Mouse (Mus musculus) ES-CJ7 (cell line): ENCODE measurements at regions not wholly inside any gene's neighbourhood (a gene's known extent, or its start where the extent isn't known, plus 50 kb on each side); places are given as distances from the start of the nearest gene placed in this dataset.

Source experiments
- DNase-seq: peaks from one replicate; pipeline ENCODE4 v3.0.0; 2011; ENCODE audit warnings: low read depth, low spot score

- no peak for DNase-seq
Observed at GRCm38 (mm10) chr13:111939534-111940115, 130.8 kb upstream of the Map3k1 start.

- no peak for DNase-seq
Observed at GRCm38 (mm10) chr13:111940275-111940674, 131.5 kb upstream of the Map3k1 start.

- DNase-seq: no peak
Observed at GRCm38 (mm10) chr13:111940796-111941513, 132.2 kb upstream of the Map3k1 start.

- DNase-seq: no peak
Observed at GRCm38 (mm10) chr13:111941946-111942345, 133.2 kb upstream of the Map3k1 start.

DNA sequence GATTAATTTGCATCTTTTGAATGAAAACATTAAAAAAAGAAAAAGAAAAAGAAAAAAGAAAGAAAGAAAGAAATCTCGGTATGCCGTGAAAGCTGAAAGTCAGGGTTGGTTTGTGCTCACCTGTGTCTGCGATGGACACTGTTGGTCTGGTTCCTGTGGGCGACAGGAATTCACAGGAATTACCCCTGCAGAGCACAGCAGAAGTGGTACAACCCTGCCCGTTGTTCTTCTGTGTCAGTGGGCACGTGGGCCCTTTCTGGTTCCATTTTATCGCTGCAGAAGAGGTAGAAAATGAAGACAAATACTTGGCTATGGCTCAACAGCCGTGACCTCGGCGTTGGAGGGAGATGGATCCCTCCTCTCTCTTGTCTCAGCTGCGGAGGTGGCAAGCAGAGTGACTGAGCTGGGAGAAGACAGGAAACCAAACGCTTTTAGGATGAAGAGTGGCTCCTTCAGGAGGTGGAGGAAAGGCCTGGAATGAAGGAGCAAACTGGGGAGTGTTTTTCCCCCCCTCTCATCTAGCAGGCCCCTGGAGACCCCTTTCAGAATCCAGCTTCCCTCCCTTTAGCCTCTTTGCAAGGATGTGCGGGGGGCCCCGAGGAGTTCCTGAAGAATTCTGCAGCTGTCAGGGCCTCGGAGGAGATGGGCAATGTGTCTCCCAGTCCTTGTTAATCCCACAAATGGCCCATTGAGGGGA lies 134.7 kb upstream of the Map3k1 start:
- DNase-seq: no peak

DNA sequence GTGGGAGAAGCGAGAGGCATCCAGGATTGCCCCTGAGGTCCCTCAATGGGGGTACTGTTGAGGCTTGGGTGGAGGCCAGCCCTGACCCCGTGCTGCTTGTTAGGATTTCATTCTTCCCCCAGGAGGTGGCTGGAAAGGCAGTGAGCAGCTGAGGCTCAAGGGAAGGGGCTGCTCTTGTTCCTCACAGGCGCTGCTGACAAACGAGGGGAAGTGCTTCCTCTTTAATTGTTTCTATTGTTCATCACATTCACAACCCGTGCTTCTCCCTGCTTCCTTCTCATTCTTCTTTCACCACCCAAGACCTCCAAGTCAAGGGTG lies 135.3 kb upstream of the Map3k1 start:
- DNase-seq: peak; percentile 51

- DNase-seq: no peak
Observed at GRCm38 (mm10) chr13:111946271-111946670, 137.5 kb upstream of the Map3k1 start.

- DNase-seq: no peak
Observed at GRCm38 (mm10) chr13:111946811-111947210, 138.0 kb upstream of the Map3k1 start.

GRCm38 (mm10) chr13:111948395-111948794 lies 139.6 kb upstream of the Map3k1 start:
- no peak for DNase-seq

GRCm38 (mm10) chr13:111950042-111950441 lies 141.2 kb upstream of the Map3k1 start:
- peak; percentile 19 for DNase-seq

DNA sequence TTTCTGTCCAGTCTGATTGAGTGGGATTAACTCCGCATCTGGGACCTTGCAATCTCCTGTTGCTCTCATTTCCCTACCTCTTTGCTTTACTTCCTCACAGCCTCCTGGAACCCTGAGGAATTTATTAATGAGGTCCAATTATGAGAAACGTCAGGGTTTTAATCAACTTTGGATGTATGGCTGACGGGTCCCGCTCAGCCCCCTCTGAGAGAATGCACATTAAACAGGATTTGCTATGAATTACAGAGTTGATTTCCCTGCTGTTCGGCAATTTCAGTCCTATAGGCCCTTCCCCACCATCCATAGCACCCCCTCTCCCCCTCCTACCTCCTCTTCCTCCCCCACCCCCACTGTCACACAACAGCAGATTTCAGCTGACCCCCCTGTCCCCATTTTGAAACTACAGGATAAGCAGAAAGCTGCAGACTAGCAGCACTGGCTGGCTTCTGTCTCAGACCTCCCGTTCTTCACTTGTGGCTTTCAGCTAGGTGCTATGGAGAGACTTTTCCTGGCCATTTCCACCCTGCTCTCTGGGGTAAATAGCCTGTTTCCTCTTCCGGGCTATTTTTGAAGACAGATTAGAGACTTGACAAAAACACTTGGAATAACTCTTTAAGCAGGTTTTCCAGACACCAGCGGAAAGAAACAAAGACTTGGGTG lies 145.2 kb upstream of the Map3k1 start:
- DNase-seq: no peak

DNA sequence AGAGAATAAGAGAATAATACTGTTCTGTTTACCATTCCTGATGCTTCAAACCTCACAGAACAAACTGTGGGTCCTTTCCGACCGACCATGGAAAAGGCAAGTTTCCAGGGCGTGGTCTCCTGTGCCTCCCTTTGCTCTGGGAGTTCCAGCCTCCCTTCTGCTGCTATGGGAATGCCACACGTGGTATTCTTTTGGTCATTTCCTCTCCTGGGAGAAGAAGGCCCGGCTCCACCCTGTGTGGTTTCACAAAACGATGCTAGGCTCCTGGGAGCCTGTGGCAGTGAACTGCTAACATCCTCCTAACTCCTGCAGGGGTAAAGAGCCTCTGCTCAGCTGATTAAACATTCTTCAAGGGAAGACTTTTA lies 145.7 kb upstream of the Map3k1 start:
- DNase-seq: peak; percentile 45

GRCm38 (mm10) chr13:111957118-111957517 lies 148.3 kb upstream of the Map3k1 start:
- no peak for DNase-seq

DNA sequence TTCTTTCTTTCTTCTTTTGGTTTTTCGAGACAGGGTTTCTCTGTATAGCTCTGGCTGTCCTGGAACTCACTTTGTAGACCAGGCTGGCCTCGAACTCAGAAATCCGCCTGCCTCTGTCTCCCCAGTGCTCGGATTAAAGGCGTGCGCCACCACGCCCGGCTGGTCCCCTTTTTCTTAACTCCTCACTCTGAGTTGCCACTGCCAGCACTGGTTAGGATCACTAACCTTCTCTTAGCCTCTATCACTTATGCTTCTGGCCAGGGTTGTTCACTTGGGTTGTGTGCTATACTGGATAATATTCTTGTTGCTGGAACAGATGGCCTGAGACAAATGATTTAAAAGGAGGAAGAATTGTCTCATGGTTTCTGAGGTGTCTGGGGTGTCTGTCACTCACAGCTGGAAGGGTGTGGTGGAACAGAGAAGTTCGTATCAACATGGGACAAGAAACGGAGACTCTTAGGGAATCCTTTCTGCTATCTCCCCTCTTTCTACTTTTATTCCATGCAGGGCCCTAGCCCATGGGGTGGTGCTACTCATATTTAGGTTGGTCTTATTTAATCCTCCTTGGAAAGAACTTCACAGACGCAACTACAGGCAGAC lies 149.0 kb upstream of the Map3k1 start:
- DNase-seq: no peak

- no peak for DNase-seq
Observed at GRCm38 (mm10) chr13:111958421-111958820, 149.6 kb upstream of the Map3k1 start.

- DNase-seq: peak; percentile 54
Observed at GRCm38 (mm10) chr13:111960036-111960435, 151.2 kb upstream of the Map3k1 start.

DNA sequence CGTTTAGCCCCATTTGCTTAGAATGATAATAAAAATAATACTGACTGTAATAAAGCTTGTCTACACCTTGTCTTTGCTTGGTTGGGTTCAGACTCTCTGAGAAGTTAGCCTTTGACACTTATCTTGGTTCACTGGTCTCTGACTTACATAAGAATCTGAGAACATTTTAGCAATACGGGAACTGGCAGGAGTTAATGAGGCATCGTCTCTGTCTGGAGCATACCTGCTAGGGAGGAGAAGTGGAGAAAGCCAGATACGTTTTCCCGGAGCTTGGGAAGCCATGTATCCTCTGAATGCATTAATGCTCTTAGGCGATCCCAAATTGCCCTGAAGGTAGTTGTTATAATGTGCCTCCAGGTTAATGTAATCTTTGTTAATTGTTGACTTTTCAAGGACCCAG lies 152.6 kb upstream of the Map3k1 start:
- DNase-seq: no peak

DNA sequence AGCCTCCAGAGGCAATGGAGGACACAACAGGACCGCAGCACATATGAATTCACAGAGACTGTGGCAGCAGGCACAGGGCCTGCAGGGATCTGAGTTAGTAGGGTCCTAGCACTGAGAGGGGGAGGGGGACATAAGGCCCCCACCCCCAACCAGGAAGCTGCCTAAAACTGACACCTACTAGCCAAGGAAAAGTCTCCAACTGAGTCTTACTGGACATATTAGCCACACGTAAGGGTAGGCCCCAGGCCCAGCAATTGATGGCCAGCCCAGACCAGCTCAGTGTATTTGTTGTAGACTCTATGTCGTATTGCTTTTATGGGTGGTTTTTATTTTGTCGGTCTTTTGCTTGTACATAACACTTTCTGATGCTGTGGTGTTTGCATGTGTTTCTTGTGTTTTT lies 153.4 kb upstream of the Map3k1 start:
- DNase-seq: no peak

DNA sequence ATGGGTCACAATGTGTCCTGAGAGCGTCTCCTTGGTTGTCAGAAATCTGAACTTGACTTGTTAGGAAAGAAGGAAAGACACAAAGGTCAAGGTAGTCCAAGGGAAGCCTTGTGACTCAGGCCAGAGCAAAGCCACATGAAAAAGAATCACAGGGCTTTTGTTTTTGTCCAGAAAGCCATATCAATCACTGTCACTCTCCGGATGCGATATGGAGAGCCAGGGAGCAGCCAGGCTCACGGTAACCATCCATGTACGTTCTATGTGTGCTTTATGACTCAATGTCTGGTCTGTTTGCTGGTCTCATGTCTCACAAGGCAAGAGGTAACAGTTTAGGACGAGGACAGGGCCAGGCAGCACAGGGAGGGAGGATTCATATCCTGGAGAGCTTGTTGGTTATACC lies 157.3 kb upstream of the Map3k1 start:
- DNase-seq: no peak

DNA sequence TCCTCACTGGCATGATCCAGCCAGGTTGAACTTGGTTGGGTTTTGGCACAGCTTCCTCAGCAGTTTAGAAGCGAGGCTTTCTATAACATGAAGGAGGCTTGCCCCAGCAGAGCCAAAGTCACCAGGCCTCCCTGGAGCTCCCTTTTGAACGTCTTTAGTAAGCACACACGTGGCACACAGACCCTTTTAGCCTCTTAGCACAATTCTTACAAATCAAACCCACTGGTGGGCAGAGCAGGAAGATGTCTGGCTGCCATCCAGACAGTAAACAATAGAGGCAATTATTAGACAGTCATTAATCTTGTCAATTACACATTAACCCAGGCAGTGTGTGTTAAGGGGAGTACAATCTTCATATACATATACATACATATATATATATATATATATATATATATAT lies 157.8 kb upstream of the Map3k1 start:
- DNase-seq: no peak

- DNase-seq: no peak
Observed at GRCm38 (mm10) chr13:111968197-111968596, 159.4 kb upstream of the Map3k1 start.

GRCm38 (mm10) chr13:111974282-111974681 lies 165.5 kb upstream of the Map3k1 start:
- no peak for DNase-seq
